Mouse (Mus musculus) cortical plate, adult 2 months (tissue): ENCODE results near the gene Itpr1. TPM values are rescaled to one million over a fixed set of nuclear protein-coding genes. Genes with fewer than 3 reads are reported as not detected.
A peak's percentile ranks its signal among the peaks of the same experiment; 100 is the strongest.

Source experiments
- H3K27ac ChIP-seq: fragments of 200-500 bp; 2 replicates; pipeline ENCODE4 v1.5.1; 2012; ENCODE audit warnings: low read length, control low read depth, inconsistent platforms; ENCODE audit not compliant: insufficient read depth
- H3K4me1 ChIP-seq: fragments of 200-500 bp; 2 replicates; pipeline ENCODE4 v1.6.1; 2011; ENCODE audit warnings: low read length; ENCODE audit not compliant: control insufficient read depth, insufficient read depth
- H3K4me3 ChIP-seq: fragments of 200-500 bp; 2 replicates; pipeline ENCODE4 v1.5.1; 2011; ENCODE audit warnings: mild to moderate bottlenecking, low read length, control low read depth; ENCODE audit not compliant: insufficient read depth
- CTCF ChIP-seq: fragments of 200-500 bp; IDR thresholded peaks from 2 replicates; pipeline ENCODE4 v1.5.1; 2011; ENCODE audit warnings: mild to moderate bottlenecking, control low read depth, low read length; ENCODE audit not compliant: insufficient read depth; ENCODE audit errors: extremely low read depth
- POLR2A ChIP-seq: fragments of 200-500 bp; IDR thresholded peaks from 2 replicates; pipeline ENCODE4 v1.6.1; 2011; ENCODE audit warnings: mild to moderate bottlenecking, low read length, control low read depth; ENCODE audit not compliant: insufficient read depth; ENCODE audit errors: extremely low read depth
- polyA plus RNA-seq: library from polyadenylated mRNA; depleted of rRNA; stranded (reverse); fragments of >200 nt; gene quantifications from 2 replicates; pipeline ENCODE4 v1.2.3, GENCODE M21; 2012

Gene Itpr1
- polyA plus RNA-seq, 1 experiment = 152 TPM

DNA sequence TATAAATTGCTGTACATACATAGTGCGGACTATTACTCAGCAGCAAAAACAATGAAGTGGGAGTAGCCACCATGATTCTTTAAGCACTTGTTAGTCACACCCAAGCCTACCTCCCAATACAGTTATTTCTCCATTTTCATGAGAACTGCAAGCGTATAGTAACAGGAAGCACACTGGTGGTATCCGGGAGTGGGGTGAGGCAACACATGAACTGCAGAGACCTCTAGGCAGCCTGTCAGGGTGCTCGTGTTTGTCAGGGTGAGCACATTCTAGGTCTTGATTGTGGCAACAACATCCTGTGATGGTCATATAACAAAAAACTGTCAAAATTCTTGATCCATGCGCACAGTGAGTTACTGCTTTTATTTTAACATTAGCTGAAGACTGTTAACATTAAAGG lies 290.8 kb downstream of the Itpr1 start:
- peaks cover 9% of the 10 kb centered on the region; the same call in 1 of the 2 replicates for H3K4me1 ChIP-seq
- H3K27ac ChIP-seq = 0 out of 2 replicates have a peak overlapping the region, but pooled peaks have one; percentile 41
- no peak for TF ChIP-seq CTCF
- TF ChIP-seq POLR2A = no peak
- H3K4me3 ChIP-seq = no peak overlapping the region

DNA sequence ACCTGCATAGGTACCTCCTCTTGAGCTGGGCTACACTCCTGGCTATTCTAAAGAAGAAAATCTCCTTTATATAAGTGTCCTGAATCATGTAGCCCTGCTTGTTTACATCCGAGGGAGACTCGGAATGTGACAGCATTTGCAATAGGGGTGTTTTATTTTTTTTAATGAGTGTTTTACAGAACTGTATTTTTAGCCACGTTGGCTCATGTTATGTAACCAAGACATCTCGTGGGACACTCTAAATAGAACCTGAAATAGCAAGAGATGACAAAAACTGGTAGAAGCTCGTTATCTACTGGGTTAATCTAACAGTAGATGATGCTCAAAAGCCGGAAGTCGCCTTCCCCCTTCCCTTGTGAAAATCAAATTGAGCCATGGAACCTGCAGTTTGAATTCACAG lies 291.8 kb downstream of the Itpr1 start:
- Histone ChIP-seq H3K4me1 (peaks cover 13% of the 10 kb centered on the region; the same call in 1 of the 2 replicates), H3K4me3 (no peak overlapping the region), H3K27ac (peak overlapping the region; percentile 67)
- TF ChIP-seq CTCF (no peak), POLR2A (no peak)

DNA sequence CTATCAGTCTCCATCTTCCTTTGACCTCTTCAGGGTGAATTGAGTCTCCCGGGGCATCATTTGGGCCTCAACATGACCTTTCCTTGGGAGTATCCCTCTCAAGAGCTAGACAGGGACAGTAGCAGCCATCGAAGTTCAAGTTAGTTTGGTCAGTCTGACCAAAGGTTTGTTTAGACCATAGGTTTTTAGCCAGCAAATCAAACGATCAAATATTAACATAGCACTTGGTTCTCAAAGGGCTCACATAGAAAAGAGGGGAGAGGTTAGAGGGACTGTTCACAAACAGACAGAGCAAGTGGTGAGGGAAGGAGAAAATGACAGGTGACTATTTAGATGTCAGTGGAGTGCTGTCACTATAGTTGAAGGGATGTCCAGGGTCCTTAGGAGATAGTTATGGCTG lies 293.3 kb downstream of the Itpr1 start:
- Histone ChIP-seq H3K27ac (no peak overlapping the region), H3K4me3 (no peak overlapping the region), H3K4me1 (peaks cover 13% of the 10 kb centered on the region; the same call in 1 of the 2 replicates)
- TF ChIP-seq CTCF (no peak), POLR2A (no peak)

DNA sequence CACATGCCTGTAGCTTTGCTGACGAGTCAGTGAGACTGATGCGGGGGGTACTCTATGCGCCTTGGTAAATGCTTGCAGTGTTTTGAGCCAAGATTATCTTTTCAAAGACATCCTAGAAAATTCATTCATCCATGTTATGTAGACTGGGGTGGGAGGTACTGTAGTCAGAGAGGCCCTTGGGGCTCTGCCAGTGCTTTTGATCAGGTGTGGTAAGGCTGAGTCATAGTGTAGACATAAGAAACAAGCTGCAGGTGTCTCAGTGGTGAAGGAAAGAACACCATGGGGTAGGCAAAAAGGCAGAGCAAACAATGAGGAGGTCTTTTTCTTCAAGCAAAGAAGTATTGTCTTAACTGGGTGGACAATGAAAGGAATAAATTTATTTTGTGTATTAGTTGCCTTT lies 294.4 kb downstream of the Itpr1 start:
- no peak overlapping the region for H3K27ac ChIP-seq
- H3K4me1 ChIP-seq = peaks cover 15% of the 10 kb centered on the region
- TF ChIP-seq CTCF (no peak), POLR2A (no peak)
- H3K4me3 ChIP-seq = no peak overlapping the region

DNA sequence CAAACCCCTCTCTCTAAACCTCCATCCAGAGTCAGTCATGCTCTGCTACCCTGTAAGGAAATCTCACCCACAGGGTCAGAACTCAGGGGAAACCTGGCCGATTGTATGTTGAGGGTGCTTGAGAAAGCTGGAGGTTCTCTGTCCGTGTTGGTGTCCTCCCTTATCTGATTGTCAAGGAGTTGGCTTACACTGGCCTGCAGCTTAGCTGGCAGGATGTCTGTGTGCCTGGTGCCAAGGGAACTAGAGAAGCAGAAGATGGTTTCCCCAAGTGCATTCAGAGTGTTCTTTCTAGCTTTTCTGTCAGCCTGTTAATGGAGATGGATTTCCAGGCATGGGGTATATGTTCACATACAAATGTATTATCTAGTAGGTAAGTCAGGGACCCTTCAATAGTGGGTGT lies 296.4 kb downstream of the Itpr1 start:
- peaks cover 9% of the 10 kb centered on the region for H3K4me1 ChIP-seq
- no peak overlapping the region for H3K27ac ChIP-seq
- H3K4me3 ChIP-seq = no peak overlapping the region
- TF ChIP-seq POLR2A = no peak
- no peak for TF ChIP-seq CTCF

DNA sequence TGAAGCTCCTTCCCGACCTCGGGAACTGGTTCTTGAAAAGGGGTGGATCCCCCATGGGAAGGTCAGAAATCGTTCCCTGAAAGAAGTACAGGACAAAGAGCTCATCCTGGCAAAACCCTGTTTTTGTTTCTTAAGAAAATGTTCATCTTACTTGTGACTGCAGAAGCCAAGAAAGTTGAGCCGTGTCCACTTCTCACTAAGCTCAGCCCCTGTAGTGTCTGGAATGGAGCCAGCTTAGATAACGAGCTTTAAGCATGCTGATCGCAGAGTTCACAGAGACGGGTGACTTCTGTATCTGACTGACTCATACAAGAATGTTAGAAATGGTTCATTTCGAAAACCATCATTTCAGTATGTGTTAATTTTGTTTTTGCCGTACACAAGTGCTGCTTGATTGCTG lies 297.2 kb downstream of the Itpr1 start:
- TF ChIP-seq POLR2A (no peak), CTCF (no peak)
- Histone ChIP-seq H3K27ac (no peak overlapping the region), H3K4me1 (peaks cover 7% of the 10 kb centered on the region), H3K4me3 (no peak overlapping the region)

DNA sequence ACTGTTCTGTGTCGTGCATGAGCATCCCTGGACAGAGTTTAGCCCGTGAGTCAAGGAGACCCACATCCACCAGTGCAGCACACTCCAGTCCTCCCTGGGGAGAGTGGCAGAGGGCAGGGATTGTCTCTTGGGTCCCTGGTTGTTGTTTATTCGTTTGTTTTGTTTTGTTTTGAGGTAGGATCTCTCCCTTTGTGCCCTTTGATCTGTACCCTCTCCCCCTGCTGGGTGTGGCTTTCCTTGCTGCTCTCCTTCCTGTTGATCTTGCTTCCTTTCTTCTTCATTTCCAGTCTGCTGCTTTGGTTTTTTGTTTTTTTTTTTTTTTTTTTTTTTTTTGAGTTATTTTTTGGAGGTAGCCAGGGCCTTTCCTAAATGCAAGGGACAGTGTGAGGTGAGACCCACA lies 299.2 kb downstream of the Itpr1 start:
- no peak for TF ChIP-seq CTCF
- TF ChIP-seq POLR2A = no peak
- peaks cover 5% of the 10 kb centered on the region for H3K4me1 ChIP-seq
- H3K4me3 ChIP-seq = no peak overlapping the region
- no peak overlapping the region for H3K27ac ChIP-seq

DNA sequence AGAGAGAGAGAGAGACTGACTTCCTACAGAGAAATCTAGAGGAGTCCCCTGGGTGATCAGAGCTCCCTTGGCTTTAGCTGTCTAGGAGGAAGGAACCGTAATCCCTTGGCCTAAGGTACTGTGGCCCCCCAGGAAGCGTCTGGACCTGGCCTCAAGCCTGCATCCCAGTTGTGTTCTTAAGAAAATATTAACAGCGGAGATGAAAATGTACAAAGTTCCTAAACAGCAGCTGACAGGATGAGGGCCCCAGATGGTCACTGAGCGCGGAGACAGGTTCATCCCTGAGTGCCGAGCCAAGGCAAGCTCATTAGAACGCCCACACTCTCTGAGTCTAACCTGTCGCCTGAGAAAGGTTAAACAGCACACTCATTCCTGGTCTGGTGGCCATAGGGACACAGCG lies 300.1 kb downstream of the Itpr1 start:
- H3K27ac ChIP-seq = no peak overlapping the region
- H3K4me3 ChIP-seq = no peak overlapping the region
- H3K4me1 ChIP-seq = peaks cover 5% of the 10 kb centered on the region
- TF ChIP-seq POLR2A = no peak
- TF ChIP-seq CTCF = no peak

DNA sequence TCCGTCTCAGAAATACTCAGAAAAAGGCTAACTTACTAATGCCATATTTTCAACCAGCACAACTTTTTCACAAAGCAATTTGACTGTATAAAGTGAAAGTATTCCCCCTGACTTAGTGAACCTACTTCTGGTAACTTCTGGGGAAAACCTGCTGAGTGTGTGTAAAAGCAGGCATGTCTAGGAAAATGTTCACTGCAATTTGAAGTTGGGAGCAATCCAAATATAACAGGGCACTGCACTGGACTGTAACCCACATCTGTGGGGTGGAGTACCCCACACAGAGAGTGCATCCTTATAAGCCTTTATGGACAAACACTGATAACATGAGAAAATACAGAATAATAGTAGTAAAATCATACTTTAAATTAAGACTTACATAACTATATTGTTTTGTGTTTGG lies 303.4 kb downstream of the Itpr1 start:
- no peak for TF ChIP-seq CTCF
- Histone ChIP-seq H3K4me1 (peaks cover 2% of the 10 kb centered on the region), H3K4me3 (no peak overlapping the region), H3K27ac (no peak overlapping the region)

DNA sequence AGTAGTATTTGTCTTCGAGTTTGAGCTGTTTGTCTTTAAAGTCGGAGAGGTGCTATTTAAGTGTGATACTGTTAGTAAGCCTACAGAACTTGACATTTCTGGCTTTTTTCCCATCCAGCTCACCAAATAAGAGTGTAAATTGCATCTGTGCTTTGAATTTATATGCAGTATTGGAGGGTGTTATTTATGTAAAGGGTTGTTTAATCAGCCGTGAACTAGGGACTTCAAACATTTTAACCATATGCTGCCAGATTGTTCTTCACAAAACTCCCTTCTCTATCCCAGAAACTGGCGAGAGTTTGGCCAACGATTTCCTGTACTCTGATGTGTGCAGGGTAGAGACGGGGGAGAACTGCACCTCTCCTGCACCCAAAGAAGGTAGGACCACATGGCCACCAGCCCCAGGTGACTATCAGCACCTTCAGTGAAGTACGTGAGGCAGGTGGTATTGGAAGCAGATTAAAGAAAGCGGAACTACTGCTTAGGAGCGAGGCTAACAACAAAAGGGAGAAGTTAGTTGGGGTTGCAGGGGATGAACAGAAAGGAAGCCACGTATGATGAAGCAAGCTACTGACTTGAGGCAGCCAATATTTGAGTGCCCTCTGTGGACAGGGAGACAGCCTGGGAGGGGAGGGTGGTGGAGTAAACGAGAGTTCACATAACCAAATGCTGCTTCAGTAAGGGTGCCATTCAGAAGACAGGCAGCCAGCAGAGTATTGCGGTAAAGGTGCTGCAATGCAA lies 304.5 kb downstream of the Itpr1 start:
- Histone ChIP-seq H3K4me1 (no peaks in the 10 kb centered on the region; the same call in none of the 2 replicates), H3K4me3 (no peak overlapping the region), H3K27ac (no peak overlapping the region)
- TF ChIP-seq CTCF (no peak), POLR2A (no peak)
